11 mouse cellular contexts compared by ENCODE assay signal in the genomic region with DNA sequence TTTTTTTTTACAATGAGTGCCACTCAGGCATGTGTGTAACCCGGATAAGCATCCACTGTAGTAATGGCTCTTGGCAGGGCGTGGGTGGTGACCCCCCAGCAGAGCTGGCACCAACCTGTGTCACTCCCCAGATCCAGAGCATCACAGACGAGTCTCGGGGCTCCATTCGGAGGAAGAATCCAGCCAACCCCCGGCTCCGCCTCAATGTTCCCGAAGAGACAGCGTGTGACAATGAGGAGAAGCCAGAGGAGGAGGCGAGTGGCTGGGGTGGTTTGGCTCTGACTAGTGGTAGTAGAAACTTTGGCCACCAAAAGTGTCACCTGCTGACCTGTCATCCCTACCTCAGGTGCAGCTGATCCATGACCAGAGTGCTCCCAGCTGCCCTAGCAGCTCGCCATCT. TPM values are rescaled to one million over a fixed set of nuclear protein-coding genes. Genes with fewer than 3 reads are reported as not detected.
"Had no signal": no experiment of that assay in that cellular context is flagged by ENCODE, and none has a peak within 500 bp of the region (broad histone marks: within the 10 kb centered on the region; RNA-seq: fewer than 3 reads in every experiment).

No protein-coding gene starts in this region.

- H3K27ac ChIP-seq: kidney, postnatal 0 days; liver, embryonic 13.5 days had no signal

- H3K4me3 ChIP-seq: liver, embryonic 13.5 days had no signal

- DNase-seq: kidney, adult 2 months; kidney, postnatal 25 days; liver, embryonic 13.5 days; lung, adult 2 months; lung, postnatal 14 days; lung, postnatal 4 days; midbrain, embryonic 14.5 days; thymus, adult 18-20 months; thymus, postnatal 36 days had no signal

RNA-seq across cellular contexts. Expression of a gene that starts 59.5 kb away (rescaled TPM):
- total RNA-seq: megakaryocyte-erythroid progenitor cell, adult 5-6 weeks had no signal
